Mouse (Mus musculus): Measurements from ENCODE around the gene Tfap4. TPM values are rescaled to one million over a fixed set of nuclear protein-coding genes. Genes with fewer than 3 reads are reported as not detected.

Tfap4 gene
- polyA plus RNA-seq, 1 experiment, result 12.0 TPM

DNA sequence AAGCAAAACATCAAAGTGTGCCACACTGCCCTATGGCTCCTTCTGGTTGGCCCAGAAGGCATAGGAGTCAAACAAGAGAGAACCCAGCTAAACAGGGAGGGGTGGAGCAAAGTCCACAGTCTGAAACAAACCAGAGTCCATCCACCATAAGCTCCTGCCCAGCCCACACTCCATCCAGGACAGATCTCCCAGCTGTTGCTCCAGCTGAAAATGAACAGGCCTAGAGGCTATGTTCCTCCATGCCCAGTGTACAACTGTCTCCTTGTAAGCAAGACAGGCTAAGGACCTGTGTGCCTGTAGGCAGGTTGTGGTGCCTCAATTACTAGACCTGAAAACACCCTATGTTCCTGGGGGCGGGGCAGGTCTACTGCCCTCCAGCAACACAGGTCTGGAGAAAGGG is 2.6 kb downstream of the Tfap4 start:
- Histone ChIP-seq H3K27me3 (ENCODE audit: control insufficient read depth, insufficient read depth, low read length) (no peaks in the 10 kb centered on the region), H3K36me3 (ENCODE audit: control insufficient read depth, insufficient read depth, low read length) (no peaks in the 10 kb centered on the region), H3K4me1 (replicated peaks; ENCODE audit: control insufficient read depth, insufficient read depth, low read length) (peaks cover 30% of the 10 kb centered on the region), H3K27ac (ENCODE audit: control insufficient read depth, insufficient read depth, low read length) (no peak overlapping the region), H3K4me3 (ENCODE audit: control insufficient read depth, insufficient read depth, low read length) (no peak overlapping the region)
- WGBS, result 70% methylated on average over 1 of the region's 1 CpGs
- no peak for DNase-seq
- no peak for TF ChIP-seq POLR2A (IDR thresholded peaks at IDR 0.05; ENCODE audit: control insufficient read depth, extremely low read depth, insufficient read depth, low read length, poor library complexity)
- TF ChIP-seq CTCF (IDR thresholded peaks at IDR 0.05; ENCODE audit: borderline replicate concordance, control insufficient read depth, extremely low read depth, insufficient read depth, low read length, poor library complexity), result no peak

DNA sequence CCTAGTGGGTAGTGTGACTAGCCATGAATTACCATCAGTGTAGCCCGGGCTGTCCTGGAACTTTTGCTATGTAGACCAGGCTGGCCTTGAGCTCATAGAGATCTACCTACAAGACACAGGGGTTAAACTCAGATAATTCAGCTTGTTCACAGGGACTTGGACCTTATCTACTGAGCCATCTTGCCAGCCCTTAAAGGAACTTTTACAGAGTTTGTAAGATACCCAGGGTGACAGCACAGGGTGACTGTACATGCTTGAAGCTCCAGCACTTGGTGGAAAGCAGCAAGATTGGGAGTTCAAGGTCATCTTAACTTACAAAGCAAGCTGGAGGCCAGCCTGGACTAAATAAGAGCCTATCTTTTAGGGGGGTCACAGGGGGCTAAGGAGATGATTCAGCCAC is 4.1 kb downstream of the Tfap4 start:
- no peak for TF ChIP-seq CTCF (IDR thresholded peaks at IDR 0.05; ENCODE audit: borderline replicate concordance, control insufficient read depth, extremely low read depth, insufficient read depth, low read length, poor library complexity)
- no peak for TF ChIP-seq POLR2A (IDR thresholded peaks at IDR 0.05; ENCODE audit: control insufficient read depth, extremely low read depth, insufficient read depth, low read length, poor library complexity)
- DNase-seq, result no peak
- Histone ChIP-seq H3K27me3 (ENCODE audit: control insufficient read depth, insufficient read depth, low read length) (no peaks in the 10 kb centered on the region), H3K27ac (ENCODE audit: control insufficient read depth, insufficient read depth, low read length) (no peak overlapping the region), H3K4me3 (ENCODE audit: control insufficient read depth, insufficient read depth, low read length) (no peak overlapping the region), H3K36me3 (ENCODE audit: control insufficient read depth, insufficient read depth, low read length) (no peaks in the 10 kb centered on the region), H3K4me1 (replicated peaks; ENCODE audit: control insufficient read depth, insufficient read depth, low read length) (peaks cover 28% of the 10 kb centered on the region)
- 90% methylated on average over 1 of the region's 1 CpGs for WGBS

- no peak for TF ChIP-seq CTCF (IDR thresholded peaks at IDR 0.05; ENCODE audit: borderline replicate concordance, control insufficient read depth, extremely low read depth, insufficient read depth, low read length, poor library complexity)
- no peak for TF ChIP-seq POLR2A (IDR thresholded peaks at IDR 0.05; ENCODE audit: control insufficient read depth, extremely low read depth, insufficient read depth, low read length, poor library complexity)
- Histone ChIP-seq H3K27ac (ENCODE audit: control insufficient read depth, insufficient read depth, low read length) (no peak overlapping the region), H3K36me3 (ENCODE audit: control insufficient read depth, insufficient read depth, low read length) (0 out of 2 replicates have a peak, but pooled peaks cover 4% of the 10 kb centered on the region), H3K4me3 (ENCODE audit: control insufficient read depth, insufficient read depth, low read length) (no peak overlapping the region), H3K4me1 (replicated peaks; ENCODE audit: control insufficient read depth, insufficient read depth, low read length) (peaks cover 22% of the 10 kb centered on the region), H3K27me3 (ENCODE audit: control insufficient read depth, insufficient read depth, low read length) (no peaks in the 10 kb centered on the region)
- 54% methylated on average over 6 of the region's 6 CpGs for WGBS
- no peak for DNase-seq
Measured at GRCm38 (mm10) chr16:4552829-4553550, 6.7 kb downstream of the Tfap4 start.

DNA sequence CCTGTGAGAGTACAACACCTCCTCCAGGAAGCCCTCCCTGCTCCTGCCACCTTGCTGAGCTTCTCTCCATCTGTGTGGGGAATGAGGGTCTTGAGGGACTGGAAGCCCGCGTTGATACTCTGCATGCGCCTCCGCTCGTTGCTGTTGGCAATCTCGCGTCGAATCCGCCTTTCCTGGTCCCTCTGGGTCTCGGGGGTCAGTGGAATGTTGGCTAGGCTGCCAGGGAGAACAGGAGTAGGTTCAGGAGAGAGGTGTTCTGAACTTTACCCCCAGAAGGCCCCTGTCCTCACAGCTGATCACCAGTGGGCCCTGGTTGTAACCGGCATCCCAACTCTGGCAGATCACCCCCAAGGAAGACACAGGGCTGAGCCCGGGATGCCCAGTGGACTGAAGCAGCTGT is 7.8 kb downstream of the Tfap4 start:
- 97% methylated on average over 12 of the region's 12 CpGs for WGBS

DNA sequence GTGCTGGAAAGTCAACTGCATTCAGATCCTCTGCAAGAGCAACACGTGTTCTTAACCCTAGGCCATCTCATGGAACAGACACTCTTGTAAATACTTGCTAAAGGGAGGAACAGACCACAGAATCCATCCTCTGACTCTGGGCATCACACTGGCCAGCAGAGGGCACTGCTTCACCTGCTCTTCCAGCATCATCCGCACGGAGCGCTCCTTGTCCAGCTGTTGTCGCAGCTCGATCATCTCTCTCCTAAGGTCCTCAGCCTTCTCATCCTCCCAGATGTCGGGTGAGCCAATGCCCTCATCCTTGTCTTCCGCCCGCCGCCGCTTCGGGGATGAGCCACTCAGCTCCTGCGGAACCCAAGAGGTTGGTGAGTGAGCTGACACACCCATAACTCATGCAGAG is 8.6 kb downstream of the Tfap4 start:
- H3K4me1 ChIP-seq (replicated peaks; ENCODE audit: control insufficient read depth, insufficient read depth, low read length), result peaks cover 12% of the 10 kb centered on the region; the same call in 1 of the 2 replicates
- DNase-seq, result no peak
- TF ChIP-seq POLR2A (IDR thresholded peaks at IDR 0.05; ENCODE audit: control insufficient read depth, extremely low read depth, insufficient read depth, low read length, poor library complexity) (no peak), CTCF (IDR thresholded peaks at IDR 0.05; ENCODE audit: borderline replicate concordance, control insufficient read depth, extremely low read depth, insufficient read depth, low read length, poor library complexity) (peak; percentile 82; the same call in 1 of the 2 replicates)
- H3K36me3 ChIP-seq (ENCODE audit: control insufficient read depth, insufficient read depth, low read length), result peaks cover 5% of the 10 kb centered on the region; the same call in 1 of the 2 replicates
- no peak overlapping the region for H3K4me3 ChIP-seq (ENCODE audit: control insufficient read depth, insufficient read depth, low read length)
- no peak overlapping the region for H3K27ac ChIP-seq (ENCODE audit: control insufficient read depth, insufficient read depth, low read length)
- H3K27me3 ChIP-seq (ENCODE audit: control insufficient read depth, insufficient read depth, low read length), result no peaks in the 10 kb centered on the region
- WGBS, result 73% methylated on average over 13 of the region's 13 CpGs

More for the DNA sequence above, 7.8 kb downstream of the Tfap4 start:
- Histone ChIP-seq H3K4me1 (replicated peaks; ENCODE audit: control insufficient read depth, insufficient read depth, low read length) (peaks cover 12% of the 10 kb centered on the region; the same call in 1 of the 2 replicates), H3K27me3 (ENCODE audit: control insufficient read depth, insufficient read depth, low read length) (no peaks in the 10 kb centered on the region), H3K27ac (ENCODE audit: control insufficient read depth, insufficient read depth, low read length) (no peak overlapping the region), H3K36me3 (ENCODE audit: control insufficient read depth, insufficient read depth, low read length) (peaks cover 5% of the 10 kb centered on the region; the same call in 1 of the 2 replicates), H3K4me3 (ENCODE audit: control insufficient read depth, insufficient read depth, low read length) (no peak overlapping the region)
- no peak for DNase-seq
- TF ChIP-seq CTCF (IDR thresholded peaks at IDR 0.05; ENCODE audit: borderline replicate concordance, control insufficient read depth, extremely low read depth, insufficient read depth, low read length, poor library complexity) (no peak), POLR2A (IDR thresholded peaks at IDR 0.05; ENCODE audit: control insufficient read depth, extremely low read depth, insufficient read depth, low read length, poor library complexity) (no peak)

DNA sequence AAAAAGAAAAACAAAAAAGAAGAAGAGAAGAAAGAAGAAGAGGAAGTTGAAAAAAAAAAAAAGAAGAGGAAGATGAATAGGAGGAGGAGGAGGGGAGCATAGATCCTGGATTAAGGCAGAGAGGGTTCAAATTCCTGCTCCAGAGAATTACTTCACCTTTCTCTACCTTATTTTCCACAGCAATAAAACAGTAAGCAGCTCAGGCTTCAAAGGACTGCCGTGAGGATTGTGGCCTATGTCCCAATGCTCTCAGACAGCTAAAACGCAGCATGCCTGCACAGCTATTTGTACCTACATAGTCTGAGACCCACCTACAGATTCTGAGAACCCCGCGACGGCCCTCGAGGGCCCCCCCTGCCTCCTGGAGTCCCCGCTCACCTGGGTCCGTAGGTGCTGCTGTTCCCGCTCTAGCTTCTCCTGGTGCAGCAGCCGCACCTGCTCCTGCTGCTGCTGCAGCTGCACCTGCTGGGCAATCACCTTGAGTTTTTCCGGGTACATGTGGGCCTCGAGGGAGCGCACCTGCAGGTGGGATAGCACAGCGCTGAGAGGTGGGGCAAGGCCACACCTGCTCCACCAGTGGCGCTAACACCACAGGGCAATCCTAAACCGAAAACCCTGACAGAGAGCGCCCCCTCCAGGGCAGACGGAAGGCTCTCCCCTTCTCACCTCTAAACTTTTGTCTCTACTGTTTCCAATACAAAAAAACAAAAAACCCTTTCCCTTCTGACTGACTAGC is 10.5 kb downstream of the Tfap4 start:
- no peak overlapping the region for H3K27ac ChIP-seq (ENCODE audit: control insufficient read depth, insufficient read depth, low read length)
- H3K4me3 ChIP-seq (ENCODE audit: control insufficient read depth, insufficient read depth, low read length), result no peak overlapping the region
- WGBS, result 95% methylated on average over 18 of the region's 18 CpGs
- peaks cover 12% of the 10 kb centered on the region; the same call in 1 of the 2 replicates for H3K4me1 ChIP-seq (replicated peaks; ENCODE audit: control insufficient read depth, insufficient read depth, low read length)
- peaks cover 15% of the 10 kb centered on the region for H3K36me3 ChIP-seq (ENCODE audit: control insufficient read depth, insufficient read depth, low read length)
- TF ChIP-seq POLR2A (IDR thresholded peaks at IDR 0.05; ENCODE audit: control insufficient read depth, extremely low read depth, insufficient read depth, low read length, poor library complexity) (no peak), CTCF (IDR thresholded peaks at IDR 0.05; ENCODE audit: borderline replicate concordance, control insufficient read depth, extremely low read depth, insufficient read depth, low read length, poor library complexity) (no peak)
- no peak for DNase-seq
- no peaks in the 10 kb centered on the region for H3K27me3 ChIP-seq (ENCODE audit: control insufficient read depth, insufficient read depth, low read length)
